Mouse (Mus musculus): Measurements from ENCODE around the gene Inka1. TPM values are rescaled to one million over a fixed set of nuclear protein-coding genes. Genes with fewer than 3 reads are reported as not detected.

The Inka1 gene
- total and polyA plus RNA-seq, 3 experiments = 60.7 to 65.3 TPM; not detected in 1

DNA sequence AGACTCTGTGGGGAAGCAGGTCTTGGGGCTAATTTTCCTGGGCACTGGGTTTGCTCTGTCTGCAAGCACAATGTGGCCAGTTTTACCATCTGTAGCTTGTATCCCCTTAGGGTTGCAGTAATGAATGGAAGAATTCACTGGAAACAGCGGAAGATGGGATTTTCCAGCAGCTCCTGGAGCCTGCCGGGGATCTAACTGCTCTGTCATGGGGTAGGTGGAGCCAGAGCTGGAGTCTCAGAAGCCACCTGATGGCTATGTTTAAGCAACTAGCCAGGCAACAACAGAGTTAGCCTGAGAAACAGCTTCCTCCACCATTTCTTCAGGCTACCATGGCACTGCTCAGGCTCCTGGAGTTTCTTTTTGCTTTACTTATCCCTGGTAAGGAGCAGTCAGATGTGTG is 6.5 kb upstream of the Inka1 start, which contains the start of gene Cdhr4:
Gene Cdhr4, plus strand, starts transcription at position 301 of the 400 bp plus-strand sequence.
- peaks cover 0 to 8% of the 10 kb centered on the region in 2 experiments; a peak in 2 of 4 replicates for H3K36me3 ChIP-seq (ENCODE audit: control insufficient read depth in 1 of 2, insufficient read depth in 2 of 2, low read length in 2 of 2)

DNA sequence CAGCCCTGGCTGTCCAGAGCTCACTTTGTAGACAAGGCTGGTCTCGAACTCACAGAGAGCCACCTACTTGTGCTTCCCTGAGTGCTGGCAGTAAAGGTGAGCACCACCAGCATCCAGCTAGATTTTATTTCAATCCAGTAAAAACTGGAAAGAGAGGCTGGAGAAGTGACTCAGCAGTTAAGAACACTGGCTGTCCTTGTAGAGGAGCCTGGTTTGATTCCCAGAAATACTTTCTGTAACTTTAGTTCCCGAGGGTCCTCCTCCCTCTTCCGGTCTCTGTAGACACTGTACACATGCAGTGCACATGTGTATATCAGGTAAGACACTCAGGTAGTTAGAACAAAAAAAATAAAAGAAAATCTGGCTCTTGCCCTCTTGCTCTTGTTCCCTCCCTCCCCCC is 2.3 kb upstream of the Inka1 start:
- Histone ChIP-seq H3K9me3 (replicated peaks; ENCODE audit: insufficient read depth, low read length) (no peaks in the 10 kb centered on the region), H3K9ac (ENCODE audit: control insufficient read depth, low read depth, low read length, poor library complexity, severe bottlenecking) (no peak overlapping the region), H3K27me3 (ENCODE audit: control insufficient read depth in 1 of 2, insufficient read depth in 2 of 2, low read length in 2 of 2) (no peaks in the 10 kb centered on the region), H3K36me3 (ENCODE audit: control insufficient read depth in 1 of 2, insufficient read depth in 2 of 2, low read length in 2 of 2) (peaks cover 4 to 17% of the 10 kb centered on the region in 2 experiments), H3K79me2 (ENCODE audit: control insufficient read depth, insufficient read depth, low read length, poor library complexity) (peaks cover 27% of the 10 kb centered on the region), H3K4me3 (ENCODE audit: control insufficient read depth in 1 of 2, insufficient read depth in 1 of 2, low read depth in 2 of 2, low read length in 2 of 2) (no peak overlapping the region), H3K4me1 (ENCODE audit: control insufficient read depth in 1 of 2, insufficient read depth in 2 of 2, low read length in 2 of 2) (peaks cover 21% of the 10 kb centered on the region in 2 experiments), H3K27ac (ENCODE audit: control insufficient read depth, low read depth, low read length) (no peak overlapping the region)
- no peak for DNase-seq (ENCODE audit: low read depth, low spot score)
- no peak for TF ChIP-seq MAZ (IDR thresholded peaks at IDR 0.05; ENCODE audit: low read depth, low read length)
- TF ChIP-seq CHD2 (IDR thresholded peaks at IDR 0.05; ENCODE audit: low read length) = no peak
- TF ChIP-seq UBTF (IDR thresholded peaks at IDR 0.05; ENCODE audit: borderline replicate concordance, insufficient read depth, low read depth, low read length) = no peak
- no peak for TF ChIP-seq MAX (IDR thresholded peaks at IDR 0.05; ENCODE audit: low read length)
- TF ChIP-seq MYB (IDR thresholded peaks at IDR 0.05; ENCODE audit: low read depth, low read length) = no peak
- no peak for TF ChIP-seq POLR2A (IDR thresholded peaks at IDR 0.05; ENCODE audit: control insufficient read depth in 1 of 2, insufficient read depth in 1 of 2, low read depth in 1 of 2, low read length in 2 of 2, poor library complexity in 1 of 2)
- no peak for TF ChIP-seq ZKSCAN1 (IDR thresholded peaks at IDR 0.05; ENCODE audit: low read depth, low read length)
- no peak for TF ChIP-seq ZC3H11A (IDR thresholded peaks at IDR 0.05; ENCODE audit: low read depth, low read length)
- no peak for TF ChIP-seq RAD21 (IDR thresholded peaks at IDR 0.05; ENCODE audit: low read depth, low read length)
- TF ChIP-seq KAT2A (conservative IDR thresholded peaks at IDR 0.05; ENCODE audit: low read depth, low read length) = no peak
- no peak for TF ChIP-seq TAL1 (IDR thresholded peaks at IDR 0.05; ENCODE audit: low read length)
- no peak for TF ChIP-seq CTCF (IDR thresholded peaks at IDR 0.05 in 2 of 3, conservative IDR thresholded peaks at IDR 0.05 in 1 of 3; ENCODE audit: control insufficient read depth in 1 of 3, insufficient read depth in 1 of 3, low read depth in 2 of 3, low read length in 3 of 3, poor library complexity in 1 of 3, severe bottlenecking in 1 of 3)
- TF ChIP-seq ELF1 (IDR thresholded peaks at IDR 0.05; ENCODE audit: low read depth, low read length) = no peak
- TF ChIP-seq MXI1 (IDR thresholded peaks at IDR 0.05; ENCODE audit: low read depth, low read length) = no peak
- no peak for TF ChIP-seq ZNF384 (IDR thresholded peaks at IDR 0.05; ENCODE audit: low read depth, low read length)

More for the DNA sequence above, 6.5 kb upstream of the Inka1 start, which contains the start of gene Cdhr4:
- Histone ChIP-seq H3K4me3 (ENCODE audit: control insufficient read depth in 1 of 2, insufficient read depth in 1 of 2, low read depth in 2 of 2, low read length in 2 of 2) (no peak within 1 kb of the TSS), H3K4me1 (ENCODE audit: control insufficient read depth in 1 of 2, insufficient read depth in 2 of 2, low read length in 2 of 2) (peaks cover 5 to 15% of the 10 kb centered on the region in 2 experiments), H3K27ac (ENCODE audit: control insufficient read depth, low read depth, low read length) (no peak within 1 kb of the TSS), H3K9me3 (replicated peaks; ENCODE audit: insufficient read depth, low read length) (no peaks in the 10 kb centered on the region), H3K9ac (ENCODE audit: control insufficient read depth, low read depth, low read length, poor library complexity, severe bottlenecking) (no peak within 1 kb of the TSS), H3K79me2 (ENCODE audit: control insufficient read depth, insufficient read depth, low read length, poor library complexity) (no peaks in the 10 kb centered on the region), H3K27me3 (ENCODE audit: control insufficient read depth in 1 of 2, insufficient read depth in 2 of 2, low read length in 2 of 2) (no peaks in the 10 kb centered on the region)
- no peak for TF ChIP-seq JUND (IDR thresholded peaks at IDR 0.05; ENCODE audit: low read depth, low read length)
- TF ChIP-seq ZKSCAN1 (IDR thresholded peaks at IDR 0.05; ENCODE audit: low read depth, low read length) = no peak
- no peak for TF ChIP-seq MAFK (IDR thresholded peaks at IDR 0.05; ENCODE audit: borderline replicate concordance, low read depth, low read length)
- TF ChIP-seq SIN3A (IDR thresholded peaks at IDR 0.05; ENCODE audit: low read length) = no peak
- TF ChIP-seq HCFC1 (IDR thresholded peaks at IDR 0.05; ENCODE audit: low read depth, low read length) = no peak
- TF ChIP-seq MEF2A (IDR thresholded peaks at IDR 0.05; ENCODE audit: extremely low read depth, insufficient replicate concordance, low read depth, low read length, poor library complexity, severe bottlenecking) = no peak
- TF ChIP-seq RAD21 (IDR thresholded peaks at IDR 0.05; ENCODE audit: low read depth, low read length) = no peak
- DNase-seq (ENCODE audit: low read depth, low spot score) = no peak
